Mouse (Mus musculus): Measurements from ENCODE around the gene A430005L14Rik.

GRCm38 (mm10) chr4:153955651-153956050 is 1.4 kb upstream of the A430005L14Rik start:
- no peak for TF ChIP-seq CTCF (IDR thresholded peaks at IDR 0.05; ENCODE audit: borderline replicate concordance, insufficient read depth, low read depth, low read length)
- TF ChIP-seq POLR2A (IDR thresholded peaks at IDR 0.05; ENCODE audit: borderline replicate concordance, insufficient read depth, low read length): no peak

Measured in cerebellum, adult 2 months (tissue).